Mouse (Mus musculus): ENCODE measurements around the gene Cenpf. TPM values are rescaled to one million over a fixed set of nuclear protein-coding genes. Genes with fewer than 3 reads are reported as not detected.
A peak's percentile ranks its signal among the peaks of the same experiment; 100 is the strongest.
"Not testable (repeated sequence)": the region's sequence is repeated elsewhere in the genome, so short reads cannot be mapped to it uniquely, and the experiment has no call there.

Gene Cenpf
- polyA plus RNA-seq, 1 experiment from 2014 or later = 64.0 TPM

DNA sequence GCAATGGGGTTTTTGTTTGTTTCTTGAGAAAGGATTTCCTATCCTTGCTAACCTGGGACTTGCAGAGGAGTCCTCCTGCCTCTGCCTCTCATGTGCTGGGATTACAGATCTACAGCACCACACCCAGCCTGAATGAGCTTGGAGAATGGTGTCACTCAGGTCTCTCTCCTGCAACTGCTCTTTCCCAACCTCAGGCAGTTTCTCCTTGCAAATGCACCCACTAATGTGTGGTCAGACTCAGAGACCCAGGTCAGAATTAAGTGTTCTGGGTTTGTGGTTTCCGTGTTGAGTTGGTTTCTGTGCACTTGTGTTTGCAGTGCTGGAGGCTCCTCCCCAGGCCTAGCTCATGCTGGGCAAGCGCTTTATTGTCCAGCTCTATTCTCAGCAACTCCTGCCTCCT, 6.5 kb upstream of the Cenpf start:
- H3K36me3 ChIP-seq = no peaks in the 10 kb centered on the region
- no peaks in the 10 kb centered on the region for H3K9me3 ChIP-seq (replicated peaks)
- no peak for ATAC-seq (ENCODE audit: insufficient number of reproducible peaks, low FRiP score, low TSS enrichment, low read depth)
- H3K27me3 ChIP-seq = no peaks in the 10 kb centered on the region
- no peak overlapping the region for H3K9ac ChIP-seq
- no peak overlapping the region for H3K4me3 ChIP-seq (replicated peaks)
- no peaks in the 10 kb centered on the region for H3K4me1 ChIP-seq
- 95% methylated on average over 2 of the region's 2 CpGs for WGBS
- no peak overlapping the region for H3K4me2 ChIP-seq (replicated peaks)
- no peak overlapping the region for H3K27ac ChIP-seq (replicated peaks)

DNA sequence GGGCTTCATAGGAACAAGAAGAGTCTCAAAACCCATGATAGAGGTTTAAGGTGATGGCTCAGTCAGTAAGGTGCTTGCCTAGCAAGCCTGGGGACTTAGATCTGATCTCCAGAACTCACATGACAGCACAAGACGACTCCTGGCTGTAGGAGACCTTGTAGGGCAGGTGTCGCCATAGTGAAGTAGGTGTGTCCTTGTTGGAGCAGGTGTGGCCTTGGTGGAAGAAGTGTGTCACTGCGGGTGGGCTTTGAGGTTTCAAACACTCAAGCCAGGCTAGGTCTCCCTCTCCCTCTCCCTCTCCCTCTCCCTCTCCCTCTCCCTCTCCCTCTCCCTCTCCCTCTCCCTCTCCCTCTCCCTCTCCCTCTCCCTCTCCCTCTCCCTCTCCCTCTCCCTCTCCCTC, 4.6 kb upstream of the Cenpf start:
- H3K4me2 ChIP-seq (replicated peaks); H3K9ac ChIP-seq; H3K9me3 ChIP-seq (replicated peaks); H3K4me3 ChIP-seq (replicated peaks); H3K27me3 ChIP-seq; H3K36me3 ChIP-seq; ATAC-seq (ENCODE audit: insufficient number of reproducible peaks, low FRiP score, low TSS enrichment, low read depth); H3K27ac ChIP-seq (replicated peaks): not testable (repeated sequence)
- H3K4me1 ChIP-seq = peaks cover 10% of the 10 kb centered on the region
- 46% methylated on average over 3 of the region's 3 CpGs for WGBS

DNA sequence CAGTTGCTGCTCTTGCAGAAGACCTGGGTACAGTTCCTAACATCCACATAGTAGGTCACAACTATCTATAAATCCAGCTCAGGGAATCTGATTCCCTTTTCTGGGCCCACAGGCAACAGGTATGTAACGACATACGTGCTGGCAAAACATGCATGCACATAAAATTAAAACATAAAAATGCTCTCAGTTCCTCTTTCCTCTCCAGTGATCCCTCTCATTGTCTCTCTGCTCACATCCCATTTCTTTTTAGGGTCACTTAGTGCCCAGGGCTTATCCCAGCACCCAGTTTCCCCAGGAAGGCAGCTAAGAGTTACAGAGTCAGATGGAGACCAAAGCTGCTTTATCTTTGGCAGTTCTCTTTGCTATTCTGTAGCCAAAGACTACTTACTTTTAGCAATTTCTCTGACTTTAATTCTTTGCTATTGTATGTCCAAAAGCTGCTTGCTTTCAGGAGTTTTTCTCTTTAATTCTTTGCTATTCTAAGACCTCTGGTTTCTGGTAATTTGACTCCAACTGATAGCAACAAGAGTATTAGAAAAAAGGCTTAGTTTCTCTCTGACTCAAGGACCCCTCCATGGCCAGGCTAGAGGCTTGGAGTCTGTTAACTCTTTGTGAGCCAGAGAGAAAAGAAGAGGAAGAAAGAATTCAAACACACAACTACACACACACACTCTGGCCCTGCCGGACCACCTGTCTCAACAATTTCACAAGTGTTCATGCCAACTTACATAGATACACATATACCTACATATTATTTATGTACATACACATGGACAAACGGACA, 1.4 kb upstream of the Cenpf start:
- H3K9ac ChIP-seq = no peak overlapping the region
- no peaks in the 10 kb centered on the region for H3K27me3 ChIP-seq
- peak overlapping the region; percentile 93 for H3K4me2 ChIP-seq (replicated peaks)
- H3K9me3 ChIP-seq (replicated peaks) = no peaks in the 10 kb centered on the region
- 30% methylated on average over 4 of the region's 4 CpGs for WGBS
- no peak overlapping the region for H3K27ac ChIP-seq (replicated peaks)
- peaks cover 24% of the 10 kb centered on the region for H3K4me1 ChIP-seq
- H3K4me3 ChIP-seq (replicated peaks) = peak overlapping the region; percentile 75
- no peak for ATAC-seq (ENCODE audit: insufficient number of reproducible peaks, low FRiP score, low TSS enrichment, low read depth)
- peaks cover 9% of the 10 kb centered on the region; the same call in 1 of the 2 replicates for H3K36me3 ChIP-seq

DNA sequence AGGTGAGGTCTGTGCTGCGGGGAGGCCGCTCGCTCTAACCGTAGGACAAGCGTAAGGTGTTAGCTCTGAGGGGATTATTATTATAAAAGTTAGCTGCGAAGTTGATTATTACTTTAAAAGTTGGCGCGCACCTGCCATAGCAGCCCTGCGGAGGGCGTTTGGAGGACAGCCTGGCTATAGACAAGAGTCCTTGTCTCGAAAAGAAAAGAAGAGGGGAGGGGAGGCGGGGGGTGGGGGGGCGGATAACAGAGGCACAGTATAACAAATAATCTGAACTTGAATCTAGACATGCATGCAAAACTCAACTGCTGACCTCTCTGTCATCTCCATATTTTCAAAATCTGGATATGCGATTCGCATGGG, 483 bp upstream of the Cenpf start:
- Histone ChIP-seq H3K36me3 (peaks cover 16% of the 10 kb centered on the region), H3K4me3 (replicated peaks) (peak overlapping the region; percentile 75), H3K27me3 (no peaks in the 10 kb centered on the region), H3K9me3 (replicated peaks) (no peaks in the 10 kb centered on the region), H3K27ac (replicated peaks) (no peak overlapping the region), H3K9ac (0 out of 2 replicates have a peak overlapping the region, but pooled peaks have one; percentile 12), H3K4me1 (peaks cover 24% of the 10 kb centered on the region), H3K4me2 (replicated peaks) (peak overlapping the region; percentile 93)
- under 1% methylated on average over 15 of the region's 15 CpGs for WGBS
- no peak; the same call in 1 of the 2 replicates for ATAC-seq (ENCODE audit: insufficient number of reproducible peaks, low FRiP score, low TSS enrichment, low read depth)

DNA sequence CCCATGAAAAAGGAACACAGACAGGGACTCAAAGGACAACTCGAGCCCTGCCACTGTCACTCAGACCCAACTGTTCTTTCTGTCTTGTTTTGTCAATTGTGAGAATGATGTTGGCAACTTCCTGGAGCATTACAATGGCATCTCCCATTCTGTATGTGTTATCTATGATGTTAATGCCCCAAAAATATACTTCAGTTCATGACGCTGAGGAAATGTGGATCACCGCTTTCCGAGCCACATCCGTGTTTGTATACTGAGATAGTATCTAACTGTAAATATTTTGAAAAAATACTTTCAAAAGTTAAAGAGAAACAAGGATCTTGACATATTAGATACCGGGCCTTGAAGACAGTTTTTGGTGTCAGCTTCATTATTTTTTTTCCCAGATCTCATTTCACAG, 1.9 kb downstream of the Cenpf start:
- Histone ChIP-seq H3K4me3 (replicated peaks) (no peak overlapping the region), H3K36me3 (peaks cover 32% of the 10 kb centered on the region), H3K4me1 (peaks cover 24% of the 10 kb centered on the region), H3K9ac (no peak overlapping the region), H3K27me3 (no peaks in the 10 kb centered on the region), H3K9me3 (replicated peaks) (no peaks in the 10 kb centered on the region), H3K4me2 (replicated peaks) (no peak overlapping the region), H3K27ac (replicated peaks) (no peak overlapping the region)
- no peak for ATAC-seq (ENCODE audit: insufficient number of reproducible peaks, low FRiP score, low TSS enrichment, low read depth)
- 82% methylated on average over 6 of the region's 6 CpGs for WGBS

DNA sequence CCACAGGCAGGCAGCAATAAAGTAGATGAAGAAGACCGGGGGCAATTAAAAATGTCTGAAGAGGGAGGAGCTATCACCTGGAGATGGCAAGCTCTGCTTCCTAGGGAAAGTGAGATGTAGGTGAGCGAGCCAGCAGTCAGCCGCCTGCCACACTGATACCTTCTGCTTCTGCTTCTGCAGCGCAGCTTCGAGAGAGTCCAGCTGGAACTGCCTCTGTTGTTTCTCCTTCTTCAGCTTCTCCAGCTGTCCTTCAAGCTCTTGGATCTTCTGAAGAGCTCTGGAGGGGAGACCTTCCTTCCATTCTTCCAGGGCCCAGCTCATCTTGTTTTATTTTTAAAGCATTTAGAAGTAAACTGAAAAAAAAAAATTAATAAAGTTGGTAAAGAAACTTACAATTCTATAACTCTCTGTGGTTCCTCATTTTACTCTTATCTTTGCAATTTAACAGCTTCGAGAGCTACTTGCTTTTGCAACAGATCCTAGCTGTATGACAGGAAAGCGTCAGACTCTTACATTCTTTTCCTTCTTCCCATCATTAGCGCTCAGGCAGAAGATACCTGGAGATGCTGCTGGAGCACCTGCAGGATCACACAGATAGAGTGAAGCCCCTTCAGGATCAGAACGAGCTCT, 3.0 kb downstream of the Cenpf start:
- WGBS = 94% methylated on average over 9 of the region's 9 CpGs
- Histone ChIP-seq H3K36me3 (peaks cover 42% of the 10 kb centered on the region), H3K9me3 (replicated peaks) (no peaks in the 10 kb centered on the region), H3K4me3 (replicated peaks) (no peak overlapping the region), H3K27me3 (no peaks in the 10 kb centered on the region), H3K4me2 (replicated peaks) (no peak overlapping the region), H3K9ac (no peak overlapping the region), H3K27ac (replicated peaks) (no peak overlapping the region), H3K4me1 (peaks cover 24% of the 10 kb centered on the region)
- ATAC-seq (ENCODE audit: insufficient number of reproducible peaks, low FRiP score, low TSS enrichment, low read depth) = no peak

DNA sequence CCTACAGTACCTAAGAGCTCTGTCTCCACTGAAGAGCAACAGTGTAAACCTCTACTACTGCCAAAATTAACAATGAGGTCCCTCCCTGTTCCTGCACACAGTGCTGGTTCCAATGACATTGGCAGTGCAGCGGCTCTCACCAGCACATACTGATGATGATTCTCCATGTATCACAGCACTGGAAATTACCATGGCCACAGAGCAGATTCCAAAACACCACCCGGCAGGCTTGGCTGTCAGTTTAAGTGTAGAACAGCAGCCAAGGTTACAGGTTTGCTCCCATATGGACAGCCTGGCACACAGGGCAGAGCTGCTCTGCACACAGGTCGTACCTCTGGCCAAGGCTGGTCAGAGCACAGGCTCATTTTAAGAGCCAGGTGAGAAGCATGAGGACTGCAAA, 8.3 kb downstream of the Cenpf start:
- H3K36me3 ChIP-seq = peaks cover 52% of the 10 kb centered on the region
- ATAC-seq (ENCODE audit: insufficient number of reproducible peaks, low FRiP score, low TSS enrichment, low read depth) = no peak

DNA sequence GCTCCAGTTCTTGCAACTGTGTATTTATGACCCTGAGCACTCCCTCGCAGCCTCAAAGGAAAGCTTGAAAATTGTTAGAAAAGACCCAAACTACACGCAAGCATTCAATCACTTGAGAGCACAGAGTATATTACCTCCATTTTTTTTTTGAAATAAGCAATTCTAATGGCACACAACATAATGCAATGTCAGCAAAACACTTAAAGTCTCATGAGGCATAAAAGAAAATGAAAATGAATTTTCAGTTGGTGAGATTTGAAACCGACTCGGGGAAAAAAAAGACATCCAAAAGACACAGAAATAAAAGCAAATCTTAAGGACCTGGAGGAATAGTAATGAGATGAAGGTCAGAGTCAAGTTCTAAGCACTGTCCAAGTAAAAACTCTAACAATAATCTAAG, 11.9 kb downstream of the Cenpf start:
- no peak overlapping the region for H3K4me2 ChIP-seq (replicated peaks)

More for the DNA sequence above, 8.3 kb downstream of the Cenpf start:
- no peak overlapping the region for H3K4me3 ChIP-seq (replicated peaks)
- no peak overlapping the region for H3K9ac ChIP-seq
- no peak overlapping the region for H3K27ac ChIP-seq (replicated peaks)
- no peak overlapping the region for H3K4me2 ChIP-seq (replicated peaks)
- WGBS = 90% methylated on average over 3 of the region's 3 CpGs
- H3K27me3 ChIP-seq = no peaks in the 10 kb centered on the region
- H3K4me1 ChIP-seq = no peaks in the 10 kb centered on the region
- no peaks in the 10 kb centered on the region for H3K9me3 ChIP-seq (replicated peaks)

DNA sequence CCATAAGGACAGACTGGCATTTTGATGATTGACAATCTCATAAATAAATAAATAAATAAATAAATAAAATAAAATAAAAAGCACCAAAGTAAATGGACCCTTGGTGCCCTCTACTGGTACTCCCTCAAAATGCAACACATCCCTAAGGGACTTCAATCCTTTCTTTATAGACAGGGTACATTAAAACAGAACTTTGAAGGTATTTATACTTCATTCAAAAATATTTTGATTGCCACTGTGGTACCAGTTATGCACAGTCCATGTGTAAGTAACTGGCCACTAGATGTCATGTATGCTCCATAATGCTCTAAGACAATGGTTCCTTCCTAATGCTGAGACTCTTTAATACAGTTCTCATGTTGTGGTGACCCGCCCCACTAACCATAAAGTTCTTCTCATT, 12.5 kb downstream of the Cenpf start:
- H3K9ac ChIP-seq = no peak overlapping the region
- no peaks in the 10 kb centered on the region for H3K27me3 ChIP-seq
- no peak overlapping the region for H3K4me2 ChIP-seq (replicated peaks)
- no peaks in the 10 kb centered on the region for H3K4me1 ChIP-seq
- no peaks in the 10 kb centered on the region for H3K9me3 ChIP-seq (replicated peaks)
- no peak overlapping the region for H3K27ac ChIP-seq (replicated peaks)
- peaks cover 52% of the 10 kb centered on the region for H3K36me3 ChIP-seq
- ATAC-seq (ENCODE audit: insufficient number of reproducible peaks, low FRiP score, low TSS enrichment, low read depth) = no peak
- no peak overlapping the region for H3K4me3 ChIP-seq (replicated peaks)
- 85% methylated on average over 1 of the region's 1 CpGs for WGBS

More for the DNA sequence above, 11.9 kb downstream of the Cenpf start:
- 89% methylated on average over 4 of the region's 4 CpGs for WGBS
- Histone ChIP-seq H3K9me3 (replicated peaks) (no peaks in the 10 kb centered on the region), H3K27me3 (no peaks in the 10 kb centered on the region), H3K4me3 (replicated peaks) (no peak overlapping the region), H3K27ac (replicated peaks) (no peak overlapping the region), H3K4me1 (no peaks in the 10 kb centered on the region), H3K36me3 (peaks cover 53% of the 10 kb centered on the region), H3K9ac (no peak overlapping the region)
- ATAC-seq (ENCODE audit: insufficient number of reproducible peaks, low FRiP score, low TSS enrichment, low read depth) = no peak

DNA sequence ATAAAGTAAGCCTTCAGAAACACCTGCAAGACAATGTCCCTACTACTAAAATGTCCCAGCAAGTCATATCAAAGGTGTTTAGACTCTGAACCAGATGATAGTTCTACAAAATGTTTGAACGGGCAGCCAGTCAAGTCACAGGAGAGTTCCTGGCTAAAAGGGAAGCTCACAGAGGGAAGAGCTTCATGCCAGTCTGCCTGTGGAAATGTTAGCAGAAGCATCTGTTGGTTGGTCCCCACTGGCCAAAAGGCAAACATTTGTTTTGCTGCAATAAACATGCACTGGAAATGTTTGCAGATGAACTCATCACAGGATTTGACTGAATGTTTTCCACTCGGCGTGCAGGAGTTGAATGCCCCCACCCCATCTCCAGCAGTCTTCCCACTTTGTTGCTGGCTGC, 21.9 kb downstream of the Cenpf start:
- Histone ChIP-seq H3K27me3 (no peaks in the 10 kb centered on the region), H3K9me3 (replicated peaks) (no peaks in the 10 kb centered on the region), H3K4me3 (replicated peaks) (no peak overlapping the region), H3K4me2 (replicated peaks) (no peak overlapping the region), H3K36me3 (peaks cover 38% of the 10 kb centered on the region), H3K4me1 (no peaks in the 10 kb centered on the region), H3K9ac (no peak overlapping the region), H3K27ac (replicated peaks) (no peak overlapping the region)
- ATAC-seq (ENCODE audit: insufficient number of reproducible peaks, low FRiP score, low TSS enrichment, low read depth) = no peak
- WGBS = 67% methylated on average over 3 of the region's 3 CpGs

DNA sequence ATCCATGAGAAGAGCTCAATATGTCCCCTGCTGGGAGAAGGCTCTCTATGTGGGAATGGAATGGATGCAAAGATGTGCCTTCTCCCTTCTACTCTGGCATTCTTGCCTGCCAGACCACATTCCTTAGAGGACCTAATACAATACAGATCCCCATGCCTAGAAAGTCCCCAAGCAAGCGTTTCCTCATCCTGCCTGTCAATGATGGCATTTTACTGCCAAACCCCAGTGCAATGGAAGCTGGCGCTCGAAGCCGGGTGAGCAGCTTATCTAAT, 23.1 kb downstream of the Cenpf start:
- no peaks in the 10 kb centered on the region for H3K27me3 ChIP-seq
- WGBS = 51% methylated on average over 4 of the region's 4 CpGs
- H3K4me2 ChIP-seq (replicated peaks) = no peak overlapping the region
- H3K9ac ChIP-seq = no peak overlapping the region
- ATAC-seq (ENCODE audit: insufficient number of reproducible peaks, low FRiP score, low TSS enrichment, low read depth) = no peak
- H3K4me3 ChIP-seq (replicated peaks) = no peak overlapping the region
- no peaks in the 10 kb centered on the region for H3K9me3 ChIP-seq (replicated peaks)
- no peak overlapping the region for H3K27ac ChIP-seq (replicated peaks)
- no peaks in the 10 kb centered on the region for H3K4me1 ChIP-seq
- H3K36me3 ChIP-seq = peaks cover 34% of the 10 kb centered on the region
